Mouse (Mus musculus) gastrocnemius, postnatal 25 days (tissue): ENCODE data around the gene Rbm47. TPM values are rescaled to one million over a fixed set of nuclear protein-coding genes. Genes with fewer than 3 reads are reported as not detected.
"Not testable (repeated sequence)": the region's sequence is repeated elsewhere in the genome, so short reads cannot be mapped to it uniquely, and the experiment has no call there.

ENCODE experiments used
- DNase-seq: peaks from one replicate; pipeline ENCODE4 v3.0.0; 2022
- total RNA-seq, 2 experiments: library from RNA; stranded (reverse); gene quantifications; 1 replicate in 1 of 2; 2 replicates in 1 of 2; pipeline ENCODE4 v1.2.3; 2021

Gene Rbm47
- total RNA-seq, 2 experiments from 2014 or later = 0.61 to 1.2 TPM

- no peak for DNase-seq
Observed at GRCm38 (mm10) chr5:66026796-66027195, 146.1 kb downstream of the Rbm47 start.

DNA sequence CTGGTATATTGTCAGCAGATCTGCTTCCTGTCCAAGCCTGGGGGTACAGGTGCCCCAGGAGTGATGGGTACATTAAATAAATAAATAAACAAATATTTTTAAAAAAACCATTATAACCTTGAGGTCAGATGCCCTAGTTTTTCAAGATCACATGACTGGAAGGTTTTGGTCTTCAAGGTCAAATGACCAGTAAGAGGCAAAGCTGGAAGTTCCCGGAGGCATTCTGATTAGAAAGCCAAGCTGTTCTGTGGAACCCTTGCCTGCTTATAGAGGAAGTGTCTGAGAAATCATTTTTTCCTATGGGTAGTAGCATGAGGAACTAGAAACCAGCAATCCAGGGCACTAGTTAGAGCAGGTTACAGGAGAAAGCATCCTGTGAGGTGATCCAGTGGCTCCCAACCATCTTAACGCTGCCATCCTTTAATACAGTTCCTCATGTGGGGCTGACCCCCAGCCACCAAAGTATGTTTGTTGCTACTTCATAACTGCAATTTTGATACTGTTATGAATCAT, 157.4 kb downstream of the Rbm47 start:
- no peak for DNase-seq

DNA sequence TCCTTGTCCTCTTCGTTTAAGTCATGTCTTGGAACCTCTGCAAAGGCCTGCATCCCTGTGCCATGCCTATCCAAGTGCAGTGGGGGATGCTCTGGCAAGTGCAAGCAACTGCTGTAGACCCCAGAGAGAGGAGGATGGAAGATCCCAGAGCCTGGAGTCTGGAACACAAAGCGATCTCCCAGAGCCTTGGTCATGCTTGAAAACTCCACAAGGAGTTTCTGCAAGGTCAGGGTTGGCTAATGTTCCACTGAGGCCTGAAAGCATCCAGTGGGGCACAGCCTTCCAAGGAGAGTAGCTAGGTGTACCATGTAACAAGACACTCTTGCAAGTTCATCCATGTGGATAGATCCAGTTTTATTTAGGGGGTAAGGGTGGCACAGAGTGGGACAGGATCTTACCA, 158.5 kb downstream of the Rbm47 start:
- DNase-seq = no peak

- no peak for DNase-seq
Observed at GRCm38 (mm10) chr5:66013999-66014398, 158.9 kb downstream of the Rbm47 start.

DNA sequence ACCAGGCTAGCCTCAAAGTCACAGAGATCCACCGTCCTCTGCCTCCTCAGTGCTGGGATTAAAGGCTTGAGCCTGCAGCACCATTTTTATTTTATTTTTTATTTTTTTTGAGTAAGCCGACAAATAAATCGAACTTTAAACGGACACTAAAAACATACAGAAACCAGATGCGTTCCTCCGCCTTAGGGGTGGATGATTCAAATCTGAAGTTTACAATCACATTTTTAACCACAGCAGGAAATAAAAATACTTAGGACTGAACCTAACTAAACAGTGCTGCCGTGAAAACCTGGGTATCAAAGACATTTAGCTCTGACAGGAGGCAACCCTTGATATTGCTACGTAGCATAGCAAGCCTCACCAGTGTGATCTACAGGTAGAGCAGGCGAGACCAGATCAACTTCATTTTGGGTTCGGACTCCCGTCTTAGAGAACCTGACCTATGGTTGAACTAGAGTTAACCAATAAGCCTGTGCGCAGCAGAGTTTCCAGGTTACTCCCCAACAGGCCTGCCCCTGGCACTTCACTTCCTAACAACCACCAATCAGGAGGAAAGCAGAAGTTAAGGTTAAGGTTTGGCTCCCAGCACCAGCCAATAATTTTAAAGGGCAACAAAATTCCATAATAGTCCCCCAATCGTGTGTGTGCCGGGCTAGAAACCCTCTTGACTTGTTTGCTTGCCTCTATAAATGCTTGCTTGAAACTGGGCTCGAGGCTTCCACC, 164.5 kb downstream of the Rbm47 start:
- DNase-seq = no peak

DNA sequence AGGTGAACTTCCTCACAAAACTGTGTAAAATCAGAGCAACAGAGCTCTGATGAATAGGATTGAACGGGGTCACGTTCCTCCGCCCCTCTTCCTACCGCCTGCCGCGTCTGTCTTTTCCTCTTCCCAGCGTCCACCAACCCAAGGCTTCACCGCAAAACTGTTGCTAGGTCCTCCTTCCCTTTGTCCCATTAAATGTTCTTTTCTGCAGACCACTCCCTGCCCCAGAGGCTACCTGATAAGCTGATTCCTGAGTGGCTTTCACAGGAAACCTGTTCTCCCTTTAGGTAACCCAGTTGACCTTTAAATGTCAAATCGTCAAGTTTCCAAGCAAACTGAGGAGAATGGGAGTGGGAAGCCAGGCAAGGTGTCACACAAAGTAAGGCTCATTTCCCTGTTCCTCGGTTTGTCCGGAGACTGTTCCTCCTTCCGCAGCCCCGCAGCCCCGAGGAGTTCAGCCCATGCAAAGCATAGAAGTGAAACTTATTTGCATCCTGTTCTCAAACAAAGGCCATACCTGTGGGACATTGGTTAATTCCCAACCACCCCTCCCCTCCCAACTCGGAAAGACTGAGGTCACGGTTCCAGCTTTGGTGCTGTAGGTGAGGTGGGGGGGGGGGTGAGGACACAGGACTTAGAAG, 167.8 kb downstream of the Rbm47 start:
- no peak for DNase-seq

DNA sequence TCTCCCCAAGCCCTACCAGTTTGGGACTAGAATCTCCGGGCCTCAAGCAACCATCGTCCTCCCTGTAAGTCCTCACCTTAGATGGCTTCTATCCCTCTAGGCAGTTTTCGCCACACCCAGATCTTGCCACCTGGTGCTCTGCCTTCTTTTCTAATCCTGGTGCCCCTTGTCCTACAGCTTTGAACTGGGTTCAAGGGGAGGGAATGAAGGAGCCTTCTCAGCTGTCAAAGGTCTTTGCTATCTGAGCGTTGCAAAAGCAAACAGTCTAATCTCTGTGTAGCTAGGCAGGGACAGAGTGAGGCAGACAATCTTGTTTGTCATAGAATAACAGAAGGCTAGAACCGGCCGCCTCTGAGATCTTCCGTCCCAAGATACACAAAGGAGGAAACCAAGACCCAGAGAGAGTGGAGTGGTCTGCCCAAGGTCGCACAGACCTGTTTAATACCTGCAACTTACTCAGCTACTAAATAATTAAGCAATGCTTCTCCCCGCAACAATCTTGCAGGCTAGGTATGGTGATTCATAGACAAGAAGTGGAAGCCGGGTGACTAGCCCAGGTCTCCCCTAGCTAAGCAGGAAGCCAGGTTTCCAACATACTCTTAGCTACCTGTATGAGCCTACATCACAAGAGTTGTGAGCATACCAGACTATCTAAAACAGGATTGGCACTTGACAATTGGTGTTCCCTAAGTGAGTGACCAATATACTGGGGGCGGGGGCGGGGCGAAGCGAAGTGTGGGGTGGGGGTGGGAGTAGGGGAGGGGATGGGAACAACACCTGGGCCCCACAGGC, 168.6 kb downstream of the Rbm47 start, which contains the start of gene 9130230L23Rik:
Gene 9130230L23Rik, minus strand, starts transcription at position 152 of the 792 bp plus-strand sequence.
- DNase-seq = no peak

DNA sequence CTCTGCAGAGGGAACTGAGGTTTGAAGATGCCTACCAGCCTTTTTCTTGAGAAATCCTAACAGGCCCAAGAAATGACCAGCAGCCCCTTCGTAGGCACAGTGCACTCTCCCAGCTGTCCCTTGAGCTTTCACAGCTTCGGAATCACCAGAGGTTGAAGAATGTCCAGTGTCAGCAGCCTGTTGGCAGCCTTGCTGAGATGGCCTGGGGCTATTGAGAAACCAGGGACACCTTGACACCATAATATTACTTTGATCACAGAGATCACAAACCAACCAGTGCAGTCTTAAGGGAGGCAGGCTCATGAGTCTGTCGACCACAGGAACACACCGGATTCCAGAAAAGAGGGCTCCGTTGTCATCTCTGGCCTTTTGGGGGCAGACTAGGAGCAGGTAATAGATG, 171.7 kb downstream of the Rbm47 start:
- no peak for DNase-seq

GRCm38 (mm10) chr5:66000567-66001125, 172.3 kb downstream of the Rbm47 start:
- DNase-seq = no peak

GRCm38 (mm10) chr5:66000074-66000473, 172.8 kb downstream of the Rbm47 start:
- DNase-seq = peak; percentile 47

GRCm38 (mm10) chr5:65999106-65999505, 173.8 kb downstream of the Rbm47 start:
- no peak for DNase-seq

DNA sequence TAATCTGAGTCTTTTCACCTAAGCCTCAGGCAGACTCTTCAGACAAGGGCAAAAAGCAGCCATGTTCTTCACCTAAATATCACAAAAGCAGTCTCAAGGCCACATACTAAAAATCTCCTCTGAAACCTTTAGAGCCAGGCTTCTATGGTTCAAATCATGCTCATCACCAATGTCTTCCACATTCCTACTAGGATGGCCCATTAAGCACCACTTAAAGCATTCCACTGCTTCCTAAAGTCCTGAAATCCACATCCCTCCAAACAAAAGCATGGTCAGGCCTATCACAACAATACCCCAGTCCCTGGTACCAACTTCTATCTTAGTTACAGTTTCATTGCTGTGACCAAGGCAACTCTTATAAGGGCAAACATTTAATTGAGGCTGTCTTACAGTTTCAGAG, 175.1 kb downstream of the Rbm47 start:
- DNase-seq = no peak

- no peak for DNase-seq
Observed at GRCm38 (mm10) chr5:65994643-65995042, 178.3 kb downstream of the Rbm47 start.

DNA sequence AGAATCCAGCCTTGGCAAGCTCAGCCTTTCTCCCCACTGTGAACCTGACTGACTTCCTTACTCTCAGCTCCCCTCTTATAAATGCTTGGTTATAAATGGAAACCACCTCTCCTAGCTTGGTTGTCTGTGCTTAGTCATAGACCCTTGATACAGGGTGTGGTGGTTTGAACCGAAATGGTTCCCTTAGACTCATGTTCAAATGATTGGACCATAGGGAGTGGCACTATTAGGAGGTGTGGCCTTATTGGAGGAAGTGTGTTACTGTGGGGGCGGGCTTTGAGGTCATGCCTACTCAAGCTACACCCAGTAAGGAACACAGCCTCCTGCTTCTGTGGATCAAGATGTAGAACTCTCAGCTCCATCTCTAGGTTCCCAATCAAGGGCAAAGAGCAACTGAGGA, 181.7 kb downstream of the Rbm47 start:
- no peak for DNase-seq

DNA sequence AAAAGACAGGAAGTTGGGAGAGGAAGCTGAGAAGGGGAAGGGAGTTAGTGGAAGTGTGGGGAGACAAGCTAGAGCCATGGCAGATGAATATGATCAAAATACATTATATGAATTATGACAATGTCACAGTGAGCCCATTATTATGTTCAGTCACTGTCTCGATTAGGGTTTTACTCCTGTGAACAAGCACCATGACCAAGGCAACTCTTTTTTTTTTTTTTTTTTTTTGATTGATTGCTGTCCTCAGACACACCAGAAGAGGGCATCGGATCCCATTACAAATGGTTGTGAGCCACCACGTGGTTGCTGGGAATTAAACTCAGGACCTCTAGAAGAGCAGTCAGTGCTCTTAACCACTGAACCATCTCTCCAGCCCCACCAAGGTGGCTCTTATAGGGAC, 185.9 kb downstream of the Rbm47 start:
- not testable (repeated sequence) for DNase-seq

GRCm38 (mm10) chr5:65986426-65986825, 186.5 kb downstream of the Rbm47 start:
- DNase-seq = no peak

- DNase-seq = no peak
Observed at GRCm38 (mm10) chr5:65975731-65976130, 197.2 kb downstream of the Rbm47 start.

DNA sequence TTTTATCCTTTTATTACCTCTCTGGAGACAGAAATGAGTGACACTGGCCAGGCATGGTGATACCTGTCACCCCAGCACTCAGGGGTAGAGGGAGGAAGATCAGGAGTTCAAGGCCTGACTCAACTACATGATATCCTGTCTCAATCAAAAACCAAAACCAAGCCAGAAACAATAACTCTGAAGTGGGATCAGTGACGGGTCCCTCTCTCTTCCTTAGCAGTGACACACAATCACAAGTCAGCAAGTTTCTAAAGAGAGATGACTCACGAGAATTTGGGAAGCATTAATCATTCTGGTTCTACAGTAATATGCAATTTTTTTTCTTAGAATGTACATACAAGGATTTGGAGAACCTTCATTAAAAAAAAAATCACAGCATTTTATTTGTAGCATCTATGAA, 199.7 kb downstream of the Rbm47 start:
- DNase-seq = no peak

GRCm38 (mm10) chr5:65968004-65968403, 204.9 kb downstream of the Rbm47 start:
- no peak for DNase-seq

DNA sequence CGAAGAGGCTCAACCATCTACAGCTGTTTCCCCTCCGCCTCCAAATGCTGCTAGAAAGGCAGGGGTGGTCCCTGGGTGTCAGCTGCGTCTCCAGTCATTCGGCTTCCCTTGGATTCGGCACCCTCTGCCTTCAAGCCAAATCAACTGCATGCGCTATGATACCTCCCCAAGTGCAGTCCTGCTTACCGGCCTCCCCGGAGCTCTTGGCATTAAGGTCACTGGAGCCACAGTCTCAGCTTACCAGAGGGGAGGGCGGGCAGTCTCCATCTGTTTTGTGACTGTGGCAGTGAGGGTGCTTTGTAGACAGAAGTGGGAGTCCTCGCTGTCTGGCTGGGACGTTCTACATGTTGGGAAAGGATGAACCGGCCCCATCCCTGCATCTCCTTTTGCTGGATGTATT, 205.8 kb downstream of the Rbm47 start:
- no peak for DNase-seq
